Mouse (Mus musculus): ENCODE data around the gene Dnajb3. TPM values are rescaled to one million over a fixed set of nuclear protein-coding genes. Genes with fewer than 3 reads are reported as not detected.
"Not testable (repeated sequence)": the region's sequence is repeated elsewhere in the genome, so short reads cannot be mapped to it uniquely, and the experiment has no call there.

The Dnajb3 gene
- polyA plus RNA-seq, 1 experiment, result not detected

GRCm38 (mm10) chr1:88223591-88223990 is 18.0 kb upstream of the Dnajb3 start:
- H3K4me2 ChIP-seq (ENCODE audit: low read depth), result no peak overlapping the region
- H3K27me3 ChIP-seq (ENCODE audit: control insufficient read depth, insufficient read depth, insufficient read length), result no peaks in the 10 kb centered on the region
- no peaks in the 10 kb centered on the region for H3K79me2 ChIP-seq (ENCODE audit: control insufficient read depth, insufficient read depth)
- H3K4me3 ChIP-seq, result no peak overlapping the region
- no peak for TF ChIP-seq REST (IDR thresholded peaks at IDR 0.05; ENCODE audit: insufficient read depth, insufficient read length)
- no peak for TF ChIP-seq MAX (IDR thresholded peaks at IDR 0.05; ENCODE audit: low read depth)
- TF ChIP-seq POLR2A (IDR thresholded peaks at IDR 0.05; ENCODE audit: insufficient read length, low read depth), result no peak
- TF ChIP-seq TCF3 (IDR thresholded peaks at IDR 0.05; ENCODE audit: insufficient read length, low read depth), result no peak
- no peaks in the 10 kb centered on the region for H3K36me3 ChIP-seq (ENCODE audit: control insufficient read depth, insufficient read depth)
- no peak overlapping the region for H3ac ChIP-seq (ENCODE audit: control insufficient read depth, insufficient read length)

GRCm38 (mm10) chr1:88223011-88223515 is 17.5 kb upstream of the Dnajb3 start:
- not testable (repeated sequence) for H3K4me3 ChIP-seq; H3K36me3 ChIP-seq (ENCODE audit: control insufficient read depth, insufficient read depth); H3K27me3 ChIP-seq (ENCODE audit: control insufficient read depth, insufficient read depth, insufficient read length); H3ac ChIP-seq (ENCODE audit: control insufficient read depth, insufficient read length); H3K4me2 ChIP-seq (ENCODE audit: low read depth); H3K79me2 ChIP-seq (ENCODE audit: control insufficient read depth, insufficient read depth)

- H3K79me2 ChIP-seq (ENCODE audit: control insufficient read depth, insufficient read depth), result no peaks in the 10 kb centered on the region
These were observed 16.6 kb upstream of the Dnajb3 start for GRCm38 (mm10) chr1:88222216-88222615.

GRCm38 (mm10) chr1:88220336-88220735 is 14.8 kb upstream of the Dnajb3 start:
- TF ChIP-seq MYOD1 (IDR thresholded peaks at IDR 0.05; ENCODE audit: control insufficient read depth in 1 of 3, insufficient read length in 2 of 3, low read depth in 2 of 3) (no peak), REST (IDR thresholded peaks at IDR 0.05; ENCODE audit: insufficient read depth, insufficient read length) (no peak), TCF12 (IDR thresholded peaks at IDR 0.05; ENCODE audit: insufficient read depth, poor library complexity, severe bottlenecking) (no peak)
- Histone ChIP-seq H3K4me3 (no peak overlapping the region), H3K4me2 (ENCODE audit: low read depth) (no peak overlapping the region), H3K79me2 (ENCODE audit: control insufficient read depth, insufficient read depth) (no peaks in the 10 kb centered on the region), H3K36me3 (ENCODE audit: control insufficient read depth, insufficient read depth) (no peaks in the 10 kb centered on the region), H3K27me3 (ENCODE audit: control insufficient read depth, insufficient read depth, insufficient read length) (no peaks in the 10 kb centered on the region), H3ac (ENCODE audit: control insufficient read depth, insufficient read length) (no peak overlapping the region)

More at GRCm38 (mm10) chr1:88222216-88222615, 16.6 kb upstream of the Dnajb3 start:
- H3ac ChIP-seq (ENCODE audit: control insufficient read depth, insufficient read length), result no peak overlapping the region
- H3K27me3 ChIP-seq (ENCODE audit: control insufficient read depth, insufficient read depth, insufficient read length), result no peaks in the 10 kb centered on the region
- TF ChIP-seq POLR2A (IDR thresholded peaks at IDR 0.05; ENCODE audit: insufficient read length, low read depth) (no peak), MYOG (IDR thresholded peaks at IDR 0.05; ENCODE audit: control insufficient read depth in 1 of 3, insufficient read depth in 1 of 3, insufficient read length in 2 of 3, low read depth in 2 of 3) (no peak), USF1 (IDR thresholded peaks at IDR 0.05; ENCODE audit: low read depth) (no peak), CEBPB (IDR thresholded peaks at IDR 0.05; ENCODE audit: insufficient read depth, poor library complexity, severe bottlenecking) (no peak)
- no peaks in the 10 kb centered on the region for H3K36me3 ChIP-seq (ENCODE audit: control insufficient read depth, insufficient read depth)
- no peak overlapping the region for H3K4me2 ChIP-seq (ENCODE audit: low read depth)
- no peak overlapping the region for H3K4me3 ChIP-seq

- no peak overlapping the region for H3K4me2 ChIP-seq (ENCODE audit: low read depth)
- H3K27me3 ChIP-seq (ENCODE audit: control insufficient read depth, insufficient read depth, insufficient read length), result no peaks in the 10 kb centered on the region
- H3ac ChIP-seq (ENCODE audit: control insufficient read depth, insufficient read length), result no peak overlapping the region
- no peaks in the 10 kb centered on the region for H3K36me3 ChIP-seq (ENCODE audit: control insufficient read depth, insufficient read depth)
- TF ChIP-seq USF1 (IDR thresholded peaks at IDR 0.05; ENCODE audit: low read depth) (no peak), TCF3 (IDR thresholded peaks at IDR 0.05; ENCODE audit: insufficient read length, low read depth) (no peak)
- no peaks in the 10 kb centered on the region for H3K79me2 ChIP-seq (ENCODE audit: control insufficient read depth, insufficient read depth)
- no peak overlapping the region for H3K4me3 ChIP-seq
These were observed 13.5 kb upstream of the Dnajb3 start for GRCm38 (mm10) chr1:88219054-88219453.

- Histone ChIP-seq H3K4me2 (ENCODE audit: low read depth) (no peak overlapping the region), H3K4me3 (no peak overlapping the region), H3K79me2 (ENCODE audit: control insufficient read depth, insufficient read depth) (no peaks in the 10 kb centered on the region), H3K27me3 (ENCODE audit: control insufficient read depth, insufficient read depth, insufficient read length) (no peaks in the 10 kb centered on the region), H3K36me3 (ENCODE audit: control insufficient read depth, insufficient read depth) (no peaks in the 10 kb centered on the region), H3ac (ENCODE audit: control insufficient read depth, insufficient read length) (no peak overlapping the region)
- TF ChIP-seq SRF (IDR thresholded peaks at IDR 0.05; ENCODE audit: control insufficient read depth, insufficient read length, low read depth), result no peak
- TF ChIP-seq MAX (IDR thresholded peaks at IDR 0.05; ENCODE audit: low read depth), result no peak
- no peak for TF ChIP-seq MYOD1 (IDR thresholded peaks at IDR 0.05; ENCODE audit: control insufficient read depth in 1 of 3, insufficient read length in 2 of 3, low read depth in 2 of 3)
- no peak for TF ChIP-seq POLR2A (IDR thresholded peaks at IDR 0.05; ENCODE audit: insufficient read length, low read depth)
- no peak for TF ChIP-seq POLR2AphosphoS2 (IDR thresholded peaks at IDR 0.05; ENCODE audit: insufficient read length, low read depth)
- TF ChIP-seq MYOG (IDR thresholded peaks at IDR 0.05; ENCODE audit: control insufficient read depth in 1 of 3, insufficient read depth in 1 of 3, insufficient read length in 2 of 3, low read depth in 2 of 3), result no peak
- TF ChIP-seq USF1 (IDR thresholded peaks at IDR 0.05; ENCODE audit: low read depth), result no peak
- no peak for TF ChIP-seq TCF3 (IDR thresholded peaks at IDR 0.05; ENCODE audit: insufficient read length, low read depth)
- no peak for TF ChIP-seq CEBPB (IDR thresholded peaks at IDR 0.05; ENCODE audit: insufficient read depth, poor library complexity, severe bottlenecking)
- no peak for TF ChIP-seq E2F4 (IDR thresholded peaks at IDR 0.05; ENCODE audit: insufficient read depth)
These were observed 13.0 kb upstream of the Dnajb3 start for GRCm38 (mm10) chr1:88218591-88218990.
